Mouse (Mus musculus) kidney, embryonic 16.5 days (tissue): ENCODE measurements around the gene Fam20c. TPM values are rescaled to one million over a fixed set of nuclear protein-coding genes. Genes with fewer than 3 reads are reported as not detected.

ENCODE experiments used
- ATAC-seq: fragments of 200-750 bp; cut with Nextera tagmentation; 2 replicates; pipeline ENCODE4 v1.8.0; 2017; ENCODE audit warnings: moderate TSS enrichment; ENCODE audit not compliant: low FRiP score, low TSS enrichment
- H3K27ac ChIP-seq: fragments of 300-500 bp; sonication (generic); 2 replicates; pipeline ENCODE4 v1.5.1; 2014; ENCODE audit warnings: low read length
- H3K27me3 ChIP-seq: fragments of 300-500 bp; sonication (generic); 2 replicates; pipeline ENCODE4 v1.6.1; 2014; ENCODE audit warnings: low read length, control low read depth, mixed read lengths; ENCODE audit not compliant: insufficient read depth
- H3K36me3 ChIP-seq: fragments of 300-500 bp; sonication (generic); 2 replicates; pipeline ENCODE4 v1.6.1; 2014; ENCODE audit warnings: low read length, control low read depth, mixed read lengths; ENCODE audit not compliant: insufficient read depth
- H3K4me1 ChIP-seq: fragments of 300-500 bp; sonication (generic); 2 replicates; pipeline ENCODE4 v1.6.1; 2014; ENCODE audit warnings: low read length, control low read depth, mixed read lengths; ENCODE audit not compliant: insufficient read depth
- H3K4me2 ChIP-seq: fragments of 300-500 bp; sonication (generic); replicated peaks from 2 replicates; pipeline ENCODE4 v1.6.1; 2014; ENCODE audit warnings: low read depth, low read length
- H3K4me3 ChIP-seq: fragments of 300-500 bp; sonication (generic); 2 replicates; pipeline ENCODE4 v1.5.1; 2014; ENCODE audit warnings: mild to moderate bottlenecking, low read length
- H3K9ac ChIP-seq: fragments of 300-500 bp; sonication (generic); replicated peaks from 2 replicates; pipeline ENCODE4 v1.6.1; 2014; ENCODE audit warnings: low read length
- H3K9me3 ChIP-seq: fragments of 300-500 bp; sonication (generic); 2 replicates; pipeline ENCODE4 v1.6.1; 2016; ENCODE audit warnings: low read length, control low read depth
- WGBS: fragments of 180-500 bp; shearing (Covaris S2); extraction: QIAGEN DNeasy Blood & Tissue Kit; methylation state at CpG from one replicate; pipeline ENCODE4 v1.1.7; 2014; 5-methylcytosine and 5-hydroxymethylcytosine counted together
- polyA plus RNA-seq: library from polyadenylated mRNA; unstranded; fragments of >200 nt; fragmentation: Nextera tagmentation; extraction: Ambion mirVana; gene quantifications from 2 replicates; pipeline ENCODE4 v1.2.1, GENCODE M21; 2015

Fam20c gene
- polyA plus RNA-seq, 1 experiment from 2014 or later: 20.8 TPM

DNA sequence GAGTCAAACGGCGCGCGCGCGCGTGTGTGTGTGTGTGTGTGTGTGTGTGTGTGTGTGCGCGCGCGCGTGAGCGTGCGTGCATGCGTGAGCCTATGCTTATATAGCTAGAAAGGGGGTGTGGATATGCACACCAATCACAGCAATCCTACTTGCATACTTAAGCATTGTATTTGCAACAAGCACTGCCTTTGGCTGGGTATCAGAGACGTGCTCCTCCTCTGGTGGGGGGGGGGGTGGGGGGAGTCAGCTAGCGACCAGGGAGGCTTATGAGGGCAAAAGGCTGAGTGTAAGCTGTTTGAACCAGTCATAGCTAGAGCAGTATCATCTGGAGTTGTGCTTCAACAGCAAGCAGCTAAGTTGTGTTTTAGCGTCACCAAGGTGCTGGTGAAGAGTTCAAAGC lies 20.3 kb upstream of the Fam20c start:
- no peak overlapping the region for H3K9ac ChIP-seq
- peaks cover 5% of the 10 kb centered on the region; the same call in 1 of the 2 replicates for H3K4me1 ChIP-seq
- H3K36me3 ChIP-seq: no peaks in the 10 kb centered on the region
- 60% methylated on average over 18 of the region's 18 CpGs for WGBS
- H3K4me3 ChIP-seq: no peak overlapping the region
- H3K9me3 ChIP-seq: no peaks in the 10 kb centered on the region
- ATAC-seq: peak; percentile 72
- no peak overlapping the region for H3K27ac ChIP-seq
- no peaks in the 10 kb centered on the region for H3K27me3 ChIP-seq
- no peak overlapping the region for H3K4me2 ChIP-seq

- 86% methylated on average over 8 of the region's 8 CpGs for WGBS
- ATAC-seq: no peak
- Histone ChIP-seq H3K4me1 (peaks cover 5% of the 10 kb centered on the region; the same call in 1 of the 2 replicates), H3K4me2 (no peak overlapping the region), H3K36me3 (no peaks in the 10 kb centered on the region), H3K27me3 (no peaks in the 10 kb centered on the region), H3K9ac (no peak overlapping the region), H3K9me3 (peaks cover 5% of the 10 kb centered on the region; the same call in 1 of the 2 replicates), H3K4me3 (no peak overlapping the region), H3K27ac (no peak overlapping the region)
These were observed 19.0 kb upstream of the Fam20c start for GRCm38 (mm10) chr5:138735201-138735757.

DNA sequence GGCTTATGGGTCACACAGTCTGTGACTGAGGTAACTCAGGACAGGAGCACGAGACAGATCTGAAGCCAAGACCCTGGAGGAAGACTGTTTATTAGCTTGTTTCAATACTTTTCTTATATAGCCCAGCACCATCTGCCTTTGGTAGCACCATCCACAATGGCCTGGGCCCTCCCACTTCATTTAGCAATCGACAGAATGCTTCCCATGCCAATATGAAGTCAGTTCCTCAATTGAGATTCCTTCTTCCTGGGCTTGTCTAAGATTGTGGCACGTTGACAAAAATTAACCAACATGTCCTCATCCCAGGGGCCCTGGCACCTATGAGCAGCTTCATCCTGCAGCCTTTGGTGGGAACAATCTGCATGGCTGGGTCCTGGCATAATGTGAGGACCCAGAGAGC lies 14.2 kb upstream of the Fam20c start:
- 83% methylated on average over 3 of the region's 3 CpGs for WGBS
- no peak for ATAC-seq
- no peak overlapping the region for H3K4me3 ChIP-seq
- H3K9me3 ChIP-seq: peaks cover 5% of the 10 kb centered on the region; the same call in 1 of the 2 replicates
- no peak overlapping the region for H3K4me2 ChIP-seq
- no peaks in the 10 kb centered on the region for H3K27me3 ChIP-seq
- no peak overlapping the region for H3K27ac ChIP-seq
- H3K4me1 ChIP-seq: peaks cover 16% of the 10 kb centered on the region
- no peaks in the 10 kb centered on the region for H3K36me3 ChIP-seq
- H3K9ac ChIP-seq: no peak overlapping the region

DNA sequence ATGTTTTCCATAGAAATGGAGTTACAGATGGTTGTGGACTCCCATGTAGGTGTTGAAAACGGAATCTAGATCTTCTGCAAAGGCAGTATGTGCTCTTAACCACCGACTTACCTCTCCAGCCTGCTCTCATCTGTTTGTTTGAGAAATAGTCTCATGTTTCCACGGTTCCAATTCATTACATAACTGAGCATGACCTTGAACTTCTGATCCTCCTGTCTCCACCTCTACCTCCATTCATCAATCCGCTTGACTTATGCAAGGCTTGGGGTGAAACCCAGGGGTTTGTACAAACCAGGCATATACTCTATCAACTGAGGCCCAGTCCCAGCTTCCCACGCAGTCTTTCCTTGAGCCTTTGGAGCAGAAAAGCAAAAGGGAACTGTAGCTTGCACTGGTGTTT lies 12.8 kb upstream of the Fam20c start:
- no peaks in the 10 kb centered on the region for H3K27me3 ChIP-seq
- H3K4me3 ChIP-seq: no peak overlapping the region
- H3K4me1 ChIP-seq: peaks cover 16% of the 10 kb centered on the region
- no peak overlapping the region for H3K27ac ChIP-seq
- H3K9me3 ChIP-seq: peaks cover 5% of the 10 kb centered on the region; the same call in 1 of the 2 replicates
- no peak overlapping the region for H3K9ac ChIP-seq
- H3K36me3 ChIP-seq: no peaks in the 10 kb centered on the region
- ATAC-seq: no peak
- no peak overlapping the region for H3K4me2 ChIP-seq
- WGBS: 56% methylated on average over 5 of the region's 5 CpGs

DNA sequence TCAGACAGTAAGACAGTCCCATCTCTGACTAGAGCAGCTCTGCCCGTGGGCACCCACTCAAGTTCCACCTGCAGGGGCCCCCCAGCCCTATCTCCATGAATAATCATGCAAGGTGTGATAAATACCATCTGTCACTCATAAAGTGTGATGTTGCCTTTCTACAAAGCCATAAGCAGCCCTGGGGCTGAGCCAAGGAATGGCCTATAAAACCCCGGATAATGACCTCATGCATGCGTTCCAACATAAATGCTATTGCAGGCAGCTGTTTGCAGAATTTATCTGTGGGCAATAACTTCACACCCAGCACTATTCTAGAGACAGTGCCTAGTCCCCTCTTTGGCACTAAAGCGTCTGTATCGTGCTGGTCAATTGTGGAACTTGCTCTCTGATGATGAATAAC lies 12.0 kb upstream of the Fam20c start:
- H3K27ac ChIP-seq: no peak overlapping the region
- H3K4me2 ChIP-seq: no peak overlapping the region
- no peak for ATAC-seq
- H3K4me1 ChIP-seq: peaks cover 16% of the 10 kb centered on the region
- no peak overlapping the region for H3K4me3 ChIP-seq
- no peak overlapping the region for H3K9ac ChIP-seq
- H3K36me3 ChIP-seq: no peaks in the 10 kb centered on the region
- WGBS: 55% methylated on average over 5 of the region's 5 CpGs
- H3K27me3 ChIP-seq: no peaks in the 10 kb centered on the region
- peaks cover 5% of the 10 kb centered on the region; the same call in 1 of the 2 replicates for H3K9me3 ChIP-seq

GRCm38 (mm10) chr5:138743631-138744030 lies 10.7 kb upstream of the Fam20c start:
- WGBS: 37% methylated on average over 2 of the region's 2 CpGs
- no peaks in the 10 kb centered on the region for H3K36me3 ChIP-seq
- no peak for ATAC-seq
- no peaks in the 10 kb centered on the region for H3K27me3 ChIP-seq
- H3K4me2 ChIP-seq: no peak overlapping the region
- peaks cover 5% of the 10 kb centered on the region; the same call in 1 of the 2 replicates for H3K9me3 ChIP-seq
- no peak overlapping the region for H3K27ac ChIP-seq
- peaks cover 10% of the 10 kb centered on the region for H3K4me1 ChIP-seq
- no peak overlapping the region for H3K4me3 ChIP-seq
- H3K9ac ChIP-seq: no peak overlapping the region

GRCm38 (mm10) chr5:138745378-138746099 lies 8.8 kb upstream of the Fam20c start:
- no peak for ATAC-seq
- Histone ChIP-seq H3K36me3 (no peaks in the 10 kb centered on the region), H3K4me3 (no peak overlapping the region), H3K4me1 (peaks cover 10% of the 10 kb centered on the region), H3K27ac (no peak overlapping the region), H3K9me3 (no peaks in the 10 kb centered on the region), H3K4me2 (no peak overlapping the region), H3K27me3 (no peaks in the 10 kb centered on the region), H3K9ac (no peak overlapping the region)
- WGBS: 92% methylated on average over 5 of the region's 5 CpGs

DNA sequence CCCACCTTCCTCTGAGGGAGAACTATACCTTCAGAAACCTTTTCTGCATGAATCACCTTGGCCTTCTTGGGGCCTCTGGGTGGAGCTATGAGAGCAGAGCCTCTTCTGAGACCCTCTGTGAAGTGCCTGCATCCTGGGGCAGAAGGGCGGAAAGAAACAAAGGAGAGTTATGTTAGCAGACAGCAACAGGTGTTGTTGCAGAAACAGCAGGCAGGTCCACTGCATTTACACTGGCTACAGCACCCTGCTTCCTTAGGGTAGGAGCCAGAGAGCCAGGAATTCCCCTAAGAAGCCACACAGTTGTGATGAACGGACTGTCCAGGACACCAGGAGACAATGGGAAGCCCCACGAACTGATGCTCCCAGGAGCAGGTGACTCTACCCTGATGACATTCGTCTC lies 1.0 kb upstream of the Fam20c start:
- H3K4me2 ChIP-seq: peak overlapping the region; percentile 96
- H3K9me3 ChIP-seq: no peaks in the 10 kb centered on the region
- H3K4me1 ChIP-seq: peaks cover 34% of the 10 kb centered on the region
- H3K27ac ChIP-seq: no peak overlapping the region
- H3K4me3 ChIP-seq: 0 out of 2 replicates have a peak overlapping the region, but pooled peaks have one; percentile 74
- 0 out of 2 replicates have a peak, but pooled peaks cover 4% of the 10 kb centered on the region for H3K36me3 ChIP-seq
- ATAC-seq: no peak
- H3K27me3 ChIP-seq: 0 out of 2 replicates have a peak, but pooled peaks cover 5% of the 10 kb centered on the region
- WGBS: 51% methylated on average over 4 of the region's 4 CpGs
- 0 out of 2 replicates have a peak overlapping the region, but pooled peaks have one; percentile 3 for H3K9ac ChIP-seq

- peak overlapping the region; percentile 91 for H3K27ac ChIP-seq
- peak overlapping the region; percentile 96 for H3K4me2 ChIP-seq
- WGBS: 7% methylated on average over 9 of the region's 9 CpGs
- H3K4me1 ChIP-seq: peaks cover 37% of the 10 kb centered on the region
- no peaks in the 10 kb centered on the region for H3K9me3 ChIP-seq
- peaks cover 8% of the 10 kb centered on the region; the same call in 1 of the 2 replicates for H3K36me3 ChIP-seq
- peak overlapping the region; percentile 74 for H3K4me3 ChIP-seq
- peak; percentile 20; the same call in 1 of the 2 replicates for ATAC-seq
- 0 out of 2 replicates have a peak, but pooled peaks cover 5% of the 10 kb centered on the region for H3K27me3 ChIP-seq
- H3K9ac ChIP-seq: peak overlapping the region; percentile 90
These were observed 390 bp upstream of the Fam20c start for GRCm38 (mm10) chr5:138753946-138754302.

GRCm38 (mm10) chr5:138755121-138755452 lies 773 bp downstream of the Fam20c start:
- Histone ChIP-seq H3K4me3 (peak overlapping the region; percentile 74), H3K9me3 (no peaks in the 10 kb centered on the region), H3K9ac (peak overlapping the region; percentile 90), H3K4me2 (peak overlapping the region; percentile 96), H3K4me1 (peaks cover 37% of the 10 kb centered on the region), H3K27me3 (0 out of 2 replicates have a peak, but pooled peaks cover 5% of the 10 kb centered on the region), H3K27ac (peak overlapping the region; percentile 91), H3K36me3 (peaks cover 11% of the 10 kb centered on the region; the same call in 1 of the 2 replicates)
- ATAC-seq: no peak
- under 1% methylated on average over 34 of the region's 34 CpGs for WGBS
